Mouse (Mus musculus) C2C12 (cell line): ENCODE results near the gene Gna11. TPM values are rescaled to one million over a fixed set of nuclear protein-coding genes. Genes with fewer than 3 reads are reported as not detected.
A peak's percentile ranks its signal among the peaks of the same experiment; 100 is the strongest.

Source experiments
- H3K27me3 ChIP-seq: one replicate; pipeline ENCODE4 v1.6.1; 2011; ENCODE audit not compliant: control insufficient read depth, insufficient read depth, insufficient read length
- H3K36me3 ChIP-seq: one replicate; pipeline ENCODE4 v1.6.1; 2011; ENCODE audit not compliant: control insufficient read depth, insufficient read depth
- H3K4me3 ChIP-seq: one replicate; pipeline ENCODE4 v1.5.1; 2011; ENCODE audit warnings: mild to moderate bottlenecking, control low read depth; ENCODE audit not compliant: poor library complexity, insufficient read depth, severe bottlenecking
- H3K79me2 ChIP-seq: one replicate; pipeline ENCODE4 v1.6.1; 2011; ENCODE audit not compliant: control insufficient read depth, insufficient read depth
- H3K79me3 ChIP-seq: one replicate; pipeline ENCODE4 v1.6.1; 2011; ENCODE audit warnings: low read depth, control low read depth
- H3ac ChIP-seq: one replicate; pipeline ENCODE3; 2011; ENCODE audit warnings: low read depth; ENCODE audit not compliant: control insufficient read depth, insufficient read length
- CEBPB ChIP-seq: IDR thresholded peaks from one replicate; pipeline ENCODE4 v1.6.1; 2011; ENCODE audit warnings: low read depth, mild to moderate bottlenecking, control low read depth, moderate library complexity
- CTCF ChIP-seq: IDR thresholded peaks from one replicate; pipeline ENCODE4 v1.5.1; 2011; ENCODE audit not compliant: control insufficient read depth, insufficient read depth, insufficient read length
- FOSL1 ChIP-seq: IDR thresholded peaks from one replicate; pipeline ENCODE4 v1.8.0; 2011; ENCODE audit warnings: mild to moderate bottlenecking, low read length; ENCODE audit not compliant: poor library complexity, insufficient read depth, severe bottlenecking
- MAX ChIP-seq: IDR thresholded peaks from one replicate; pipeline ENCODE4 v1.6.1; 2011; ENCODE audit warnings: mild to moderate bottlenecking, control low read depth
- MYOD1 ChIP-seq: IDR thresholded peaks from one replicate; pipeline ENCODE4 v1.6.1; 2011; ENCODE audit warnings: low read depth; ENCODE audit not compliant: control insufficient read depth, insufficient read length
- MYOG ChIP-seq: IDR thresholded peaks from one replicate; pipeline ENCODE4 v1.6.1; 2011; ENCODE audit not compliant: control insufficient read depth, insufficient read length; ENCODE audit errors: extremely low read depth
- USF1 ChIP-seq: IDR thresholded peaks from one replicate; pipeline ENCODE4 v1.6.1; 2011; ENCODE audit warnings: low read depth, mild to moderate bottlenecking, control low read depth, moderate library complexity
- polyA plus RNA-seq: library from polyadenylated mRNA; unstranded; fragments of >200 nt; fragmentation: generic; extraction: Trizol; gene quantifications from one replicate; pipeline ENCODE4 v1.2.1, GENCODE M21; 2012; ENCODE audit warnings: missing spikeins

Gna11 gene
- polyA plus RNA-seq, 1 experiment, result 77.6 TPM

- H3K36me3 ChIP-seq, result peaks cover 17% of the 10 kb centered on the region
- no peaks in the 10 kb centered on the region for H3K79me2 ChIP-seq
- H3ac ChIP-seq, result peak overlapping the region; percentile 77
- no peaks in the 10 kb centered on the region for H3K79me3 ChIP-seq
- peak overlapping the region; percentile 43 for H3K4me3 ChIP-seq
- no peaks in the 10 kb centered on the region for H3K27me3 ChIP-seq
- no peak for TF ChIP-seq USF1
- no peak for TF ChIP-seq CEBPB
- TF ChIP-seq FOSL1, result no peak
- no peak for TF ChIP-seq MYOG
- TF ChIP-seq MAX, result no peak
- TF ChIP-seq MYOD1, result no peak
- no peak for TF ChIP-seq CTCF
Measured at GRCm38 (mm10) chr10:81570238-81570800, 25.3 kb upstream of the Gna11 start.

GRCm38 (mm10) chr10:81569507-81570237, 24.7 kb upstream of the Gna11 start:
- Histone ChIP-seq H3K4me3 (no peak overlapping the region), H3ac (no peak overlapping the region), H3K79me3 (no peaks in the 10 kb centered on the region), H3K79me2 (no peaks in the 10 kb centered on the region), H3K36me3 (peaks cover 23% of the 10 kb centered on the region), H3K27me3 (no peaks in the 10 kb centered on the region)
- TF ChIP-seq MAX (no peak), CEBPB (no peak), MYOG (no peak), FOSL1 (no peak), USF1 (no peak), CTCF (no peak), MYOD1 (no peak)

- H3K4me3 ChIP-seq, result no peak overlapping the region
Measured at GRCm38 (mm10) chr10:81568381-81569191, 23.6 kb upstream of the Gna11 start.

GRCm38 (mm10) chr10:81565257-81566228, 20.6 kb upstream of the Gna11 start:
- peaks cover 39% of the 10 kb centered on the region for H3K79me2 ChIP-seq
- peaks cover 49% of the 10 kb centered on the region for H3K36me3 ChIP-seq
- no peak for TF ChIP-seq USF1
- TF ChIP-seq MYOD1, result no peak
- TF ChIP-seq CTCF, result no peak
- TF ChIP-seq MAX, result no peak
- no peak for TF ChIP-seq CEBPB
- no peak for TF ChIP-seq MYOG
- TF ChIP-seq FOSL1, result no peak
- H3K4me3 ChIP-seq, result no peak overlapping the region
- H3K79me3 ChIP-seq, result peaks cover 24% of the 10 kb centered on the region
- no peak overlapping the region for H3ac ChIP-seq
- H3K27me3 ChIP-seq, result no peaks in the 10 kb centered on the region

More at GRCm38 (mm10) chr10:81568381-81569191, 23.6 kb upstream of the Gna11 start:
- Histone ChIP-seq H3K79me3 (peaks cover 3% of the 10 kb centered on the region), H3K27me3 (no peaks in the 10 kb centered on the region), H3ac (no peak overlapping the region), H3K36me3 (peaks cover 28% of the 10 kb centered on the region), H3K79me2 (peaks cover 9% of the 10 kb centered on the region)
- no peak for TF ChIP-seq FOSL1
- no peak for TF ChIP-seq MYOG
- TF ChIP-seq MYOD1, result no peak
- no peak for TF ChIP-seq MAX

- TF ChIP-seq CTCF (peak; percentile 43), FOSL1 (no peak)
- Histone ChIP-seq H3K36me3 (peaks cover 49% of the 10 kb centered on the region), H3K79me3 (peaks cover 27% of the 10 kb centered on the region), H3ac (no peak overlapping the region), H3K27me3 (no peaks in the 10 kb centered on the region), H3K4me3 (no peak overlapping the region), H3K79me2 (peaks cover 47% of the 10 kb centered on the region)
Measured at GRCm38 (mm10) chr10:81564734-81565133, 19.7 kb upstream of the Gna11 start.
